Mouse (Mus musculus): ENCODE data around the gene Brip1. TPM values are rescaled to one million over a fixed set of nuclear protein-coding genes. Genes with fewer than 3 reads are reported as not detected.

Brip1 gene
- 3.0 TPM for polyA plus RNA-seq (2014; fragmentation: Illumina TruSeq; extraction: RNeasy Lipid Tissue Mini Kit (QIAGEN cat#74804); ENCODE audit: low read depth, low replicate concordance)

DNA sequence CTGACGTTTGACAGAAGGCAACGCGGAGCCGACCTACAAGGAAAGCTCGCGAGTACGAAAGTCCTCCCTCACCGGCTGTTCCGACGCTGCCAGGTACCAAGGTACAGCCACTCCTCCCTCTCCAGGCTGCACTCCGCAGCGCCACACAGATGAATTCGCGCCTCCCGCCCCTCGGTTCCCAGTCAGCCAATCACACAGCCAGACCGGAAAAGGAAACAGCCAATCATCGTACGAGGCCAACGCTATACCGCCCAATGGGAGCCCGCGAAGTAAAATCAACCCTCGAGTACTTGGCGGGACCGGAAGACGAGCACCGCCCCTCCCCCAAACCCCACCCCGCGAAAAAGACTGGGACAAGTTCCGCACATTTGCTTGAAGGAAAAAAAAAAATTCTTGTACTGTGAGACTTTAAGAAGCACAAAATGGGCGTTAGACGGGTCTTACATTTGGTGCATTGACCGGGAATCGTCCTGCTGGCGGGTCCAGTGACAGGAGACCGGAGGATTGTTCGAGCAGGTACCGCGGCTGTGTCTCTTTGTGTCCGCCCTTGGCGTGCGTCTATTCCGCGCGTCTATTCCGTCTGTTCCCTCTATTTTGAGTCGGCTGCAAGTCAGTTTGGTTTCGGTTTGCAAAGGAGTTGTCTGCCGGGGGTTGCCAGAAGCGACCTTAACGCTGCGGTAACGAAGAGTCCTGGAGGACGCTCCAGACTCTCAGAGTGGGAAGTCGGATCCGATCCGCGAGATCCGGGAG, at the start of gene Brip1:
TSS of gene Brip1 (minus strand) at position 157 of the 750 bp plus-strand sequence.

Other genes starting within 250 kb of the Brip1 start
- gene Ints2, start 56.4 kb upstream of the Brip1 start, polyA plus RNA-seq (2014; fragmentation: Illumina TruSeq; extraction: RNeasy Lipid Tissue Mini Kit (QIAGEN cat#74804); ENCODE audit: low read depth, low replicate concordance): 30.6 TPM
- 90.0 TPM for gene Med13, start 156.4 kb upstream of the Brip1 start, polyA plus RNA-seq (2014; fragmentation: Illumina TruSeq; extraction: RNeasy Lipid Tissue Mini Kit (QIAGEN cat#74804); ENCODE audit: low read depth, low replicate concordance)